Mouse (Mus musculus) liver, postnatal 0 days (tissue): ENCODE results near the gene Tspan13. TPM values are rescaled to one million over a fixed set of nuclear protein-coding genes. Genes with fewer than 3 reads are reported as not detected.

Source experiments
- ATAC-seq: fragments of 200-750 bp; cut with Nextera tagmentation; 2 replicates; pipeline ENCODE4 v1.8.0; 2017; ENCODE audit warnings: mild to moderate bottlenecking, moderate library complexity
- DNase-seq: peaks from one replicate; pipeline ENCODE4 v3.0.0-alpha.2; 2016
- H3K27ac ChIP-seq: fragments of 300-500 bp; sonication (generic); 2 replicates; pipeline ENCODE4 v1.5.1; 2014; ENCODE audit warnings: antibody characterized with exemption, moderate library complexity, mild to moderate bottlenecking, low read depth
- H3K27me3 ChIP-seq: fragments of 300-500 bp; sonication (generic); 2 replicates; pipeline ENCODE4 v1.6.1; 2014; ENCODE audit warnings: low read length, control low read depth, mixed read lengths; ENCODE audit not compliant: insufficient read depth
- H3K36me3 ChIP-seq: fragments of 300-500 bp; sonication (generic); replicated peaks from 2 replicates; pipeline ENCODE4 v1.6.1; 2014; ENCODE audit warnings: mild to moderate bottlenecking, control low read depth, low read length, moderate library complexity, mixed read lengths; ENCODE audit not compliant: insufficient read depth
- H3K4me1 ChIP-seq: fragments of 300-500 bp; sonication (generic); 2 replicates; pipeline ENCODE4 v1.6.1; 2014; ENCODE audit warnings: antibody characterized with exemption, mild to moderate bottlenecking, control low read depth; ENCODE audit not compliant: insufficient read depth
- H3K4me2 ChIP-seq: fragments of 300-500 bp; sonication (generic); 2 replicates; pipeline ENCODE4 v1.6.1; 2014; ENCODE audit warnings: low read depth, mild to moderate bottlenecking, low read length, moderate library complexity, mixed read lengths
- H3K4me3 ChIP-seq: fragments of 300-500 bp; sonication (generic); 2 replicates; pipeline ENCODE4 v1.5.1; 2014; ENCODE audit warnings: low read depth, low read length
- H3K9ac ChIP-seq: fragments of 300-500 bp; sonication (generic); replicated peaks from 2 replicates; pipeline ENCODE4 v1.6.1; 2014; ENCODE audit warnings: mild to moderate bottlenecking, moderate library complexity
- H3K9me3 ChIP-seq: fragments of 300-500 bp; sonication (generic); 2 replicates; pipeline ENCODE4 v1.6.1; 2016; ENCODE audit warnings: mild to moderate bottlenecking, control low read depth, low read length, mixed read lengths
- CTCF ChIP-seq: sonication (generic); IDR thresholded peaks from 2 replicates; pipeline ENCODE4 v1.5.1; 2016; ENCODE audit warnings: antibody characterized with exemption, low read depth
- EP300 ChIP-seq: IDR thresholded peaks from 2 replicates; pipeline ENCODE4 v1.6.1; 2016; ENCODE audit warnings: antibody characterized with exemption, low read depth, mild to moderate bottlenecking
- WGBS: fragments of 180-500 bp; shearing (Covaris S2); extraction: QIAGEN DNeasy Blood & Tissue Kit; methylation state at CpG from one replicate; pipeline ENCODE4 v1.1.7; 2014; ENCODE audit not compliant: insufficient replicate concordance; 5-methylcytosine and 5-hydroxymethylcytosine counted together
- polyA plus RNA-seq: library from polyadenylated mRNA; unstranded; fragments of >200 nt; fragmentation: Nextera tagmentation; extraction: Ambion mirVana; gene quantifications from 2 replicates; pipeline ENCODE4 v1.2.1, GENCODE M21; 2015

Gene Tspan13
- polyA plus RNA-seq, 1 experiment from 2014 or later = 19.7 TPM

DNA sequence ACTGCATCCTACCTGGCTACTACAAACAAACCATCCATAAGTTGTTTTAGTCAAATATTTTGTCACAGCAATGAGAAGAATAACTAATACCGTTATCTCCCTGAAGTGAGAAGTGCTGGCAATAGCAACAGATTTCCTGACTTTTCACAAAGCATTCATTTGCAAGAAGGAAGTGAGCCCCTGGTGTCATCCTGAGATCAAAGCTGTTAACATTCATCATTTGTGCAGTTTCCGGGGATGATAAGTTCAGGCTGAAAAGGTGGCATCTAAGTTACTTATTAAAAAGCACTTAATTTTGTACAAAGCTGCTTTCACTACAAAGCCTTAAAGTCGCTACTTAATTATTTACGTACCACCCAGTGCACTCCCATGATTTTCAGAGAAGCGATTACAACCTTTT lies 30.6 kb upstream of the Tspan13 start:
- WGBS = 30% methylated on average over 5 of the region's 5 CpGs
- no peak for DNase-seq
- ATAC-seq = no peak

GRCm38 (mm10) chr12:36070231-36070630 lies 27.9 kb upstream of the Tspan13 start:
- Histone ChIP-seq H3K36me3 (no peaks in the 10 kb centered on the region), H3K9me3 (no peaks in the 10 kb centered on the region), H3K27ac (no peak overlapping the region), H3K4me2 (no peak overlapping the region), H3K4me3 (no peak overlapping the region), H3K4me1 (no peaks in the 10 kb centered on the region), H3K9ac (no peak overlapping the region), H3K27me3 (no peaks in the 10 kb centered on the region)
- ATAC-seq (no peak), DNase-seq (no peak)
- 68% methylated on average over 4 of the region's 4 CpGs for WGBS
- TF ChIP-seq CTCF (no peak), EP300 (no peak)

More for the DNA sequence above, 30.6 kb upstream of the Tspan13 start:
- TF ChIP-seq EP300 (no peak), CTCF (no peak)
- no peaks in the 10 kb centered on the region for H3K36me3 ChIP-seq
- no peaks in the 10 kb centered on the region for H3K27me3 ChIP-seq
- H3K9me3 ChIP-seq = no peaks in the 10 kb centered on the region
- no peak overlapping the region for H3K4me2 ChIP-seq
- no peaks in the 10 kb centered on the region for H3K4me1 ChIP-seq
- H3K27ac ChIP-seq = no peak overlapping the region
- H3K9ac ChIP-seq = no peak overlapping the region
- H3K4me3 ChIP-seq = no peak overlapping the region

GRCm38 (mm10) chr12:36067538-36067937 lies 25.2 kb upstream of the Tspan13 start:
- Histone ChIP-seq H3K27me3 (no peaks in the 10 kb centered on the region), H3K27ac (no peak overlapping the region), H3K4me3 (no peak overlapping the region), H3K4me2 (no peak overlapping the region), H3K9ac (no peak overlapping the region), H3K4me1 (no peaks in the 10 kb centered on the region), H3K9me3 (no peaks in the 10 kb centered on the region), H3K36me3 (no peaks in the 10 kb centered on the region)
- ATAC-seq = no peak
- no peak for DNase-seq
- WGBS = 86% methylated on average over 2 of the region's 2 CpGs
- no peak for TF ChIP-seq EP300
- TF ChIP-seq CTCF = no peak

DNA sequence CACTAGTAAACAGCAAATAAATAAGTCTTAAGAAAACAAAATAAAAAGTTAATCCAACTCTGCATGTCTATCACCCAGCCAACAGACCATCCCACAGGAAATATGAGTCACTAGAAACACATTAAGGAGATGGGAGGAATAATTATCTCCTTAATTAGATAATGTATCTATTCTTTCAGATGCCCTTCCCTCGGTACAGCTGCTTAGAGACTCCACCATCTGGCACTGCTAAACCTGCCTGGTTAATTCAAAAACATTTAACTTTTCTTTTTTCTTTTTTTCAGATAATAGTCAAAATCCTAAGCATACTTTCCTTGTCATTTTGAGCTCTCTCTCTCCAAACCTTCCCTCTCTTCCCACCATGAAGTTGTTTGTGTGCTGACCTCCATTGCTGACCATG lies 23.6 kb upstream of the Tspan13 start:
- Histone ChIP-seq H3K4me1 (no peaks in the 10 kb centered on the region), H3K27me3 (no peaks in the 10 kb centered on the region), H3K36me3 (no peaks in the 10 kb centered on the region), H3K4me3 (no peak overlapping the region), H3K4me2 (no peak overlapping the region), H3K9me3 (no peaks in the 10 kb centered on the region), H3K27ac (no peak overlapping the region), H3K9ac (no peak overlapping the region)
- 68% methylated on average over 1 of the region's 1 CpGs for WGBS
- DNase-seq (no peak), ATAC-seq (no peak)
- TF ChIP-seq EP300 = no peak

DNA sequence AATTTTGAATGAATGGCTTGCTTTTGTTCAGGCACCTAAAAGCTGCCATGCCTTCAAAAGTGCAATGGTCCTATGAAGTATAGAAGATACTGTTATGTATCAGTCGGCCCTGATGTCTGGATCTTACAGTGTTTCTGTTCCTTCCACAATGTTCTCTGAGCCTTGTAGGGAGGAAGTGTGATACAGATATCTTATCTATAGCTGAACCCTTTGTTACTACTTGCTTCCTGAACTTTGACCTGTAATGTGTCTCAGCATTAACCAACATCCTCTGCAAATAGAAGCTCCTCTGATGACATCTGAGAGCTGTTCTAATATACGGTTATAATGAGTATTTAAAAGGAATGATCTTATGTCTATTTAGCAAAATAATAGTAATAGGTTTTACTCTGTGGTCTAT lies 15.4 kb upstream of the Tspan13 start:
- WGBS = 32% methylated on average over 2 of the region's 2 CpGs
- Histone ChIP-seq H3K4me2 (no peak overlapping the region), H3K36me3 (no peaks in the 10 kb centered on the region), H3K27ac (no peak overlapping the region), H3K4me1 (no peaks in the 10 kb centered on the region), H3K9me3 (no peaks in the 10 kb centered on the region), H3K4me3 (no peak overlapping the region), H3K27me3 (no peaks in the 10 kb centered on the region), H3K9ac (no peak overlapping the region)
- DNase-seq (no peak), ATAC-seq (no peak)
- no peak for TF ChIP-seq CTCF

- Histone ChIP-seq H3K27ac (no peak overlapping the region), H3K4me2 (no peak overlapping the region), H3K36me3 (no peaks in the 10 kb centered on the region), H3K9ac (no peak overlapping the region), H3K4me3 (no peak overlapping the region), H3K27me3 (no peaks in the 10 kb centered on the region), H3K4me1 (no peaks in the 10 kb centered on the region), H3K9me3 (no peaks in the 10 kb centered on the region)
- DNase-seq = no peak
- 76% methylated on average over 1 of the region's 1 CpGs for WGBS
- TF ChIP-seq EP300 = no peak
- TF ChIP-seq CTCF = no peak
- no peak for ATAC-seq
These were observed 8.0 kb upstream of the Tspan13 start for GRCm38 (mm10) chr12:36050276-36050675.

- Histone ChIP-seq H3K4me2 (no peak overlapping the region), H3K9ac (no peak overlapping the region), H3K4me3 (no peak overlapping the region), H3K27ac (no peak overlapping the region), H3K9me3 (no peaks in the 10 kb centered on the region), H3K27me3 (0 out of 2 replicates have a peak, but pooled peaks cover 3% of the 10 kb centered on the region), H3K36me3 (no peaks in the 10 kb centered on the region), H3K4me1 (no peaks in the 10 kb centered on the region)
- WGBS = 85% methylated on average over 2 of the region's 2 CpGs
- ATAC-seq (no peak), DNase-seq (no peak)
- TF ChIP-seq EP300 (no peak), CTCF (no peak)
These were observed 5.3 kb upstream of the Tspan13 start for GRCm38 (mm10) chr12:36047593-36047992.
